Mouse (Mus musculus) liver, adult (tissue): ENCODE measurements around the gene Cpe.

Experiments used
- GATA4 ChIP-seq: IDR thresholded peaks from 2 replicates; pipeline ENCODE4 v1.6.1; 2014; ENCODE audit warnings: mild to moderate bottlenecking, low read length; ENCODE audit not compliant: insufficient replicate concordance

The Cpe gene

DNA sequence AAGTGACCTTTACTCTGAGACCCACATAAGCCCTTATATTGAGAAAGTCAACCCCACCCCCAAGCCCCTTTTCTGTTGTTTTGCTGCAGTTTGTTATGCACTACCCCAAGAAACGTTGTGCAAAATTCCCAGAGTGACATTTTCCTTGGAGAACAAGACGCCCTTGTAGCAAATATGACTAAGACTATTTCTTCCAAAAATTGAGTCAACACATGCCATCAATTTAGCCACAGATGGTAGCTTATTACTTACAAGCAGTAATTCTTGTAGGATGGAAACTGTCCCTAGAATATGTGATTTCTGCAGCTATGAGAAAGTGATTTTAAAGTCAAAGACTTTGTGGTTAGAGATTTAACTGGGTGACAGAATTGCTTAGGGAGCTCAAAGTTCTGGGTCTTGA lies 37.8 kb downstream of the Cpe start:
- no peak for TF ChIP-seq GATA4

DNA sequence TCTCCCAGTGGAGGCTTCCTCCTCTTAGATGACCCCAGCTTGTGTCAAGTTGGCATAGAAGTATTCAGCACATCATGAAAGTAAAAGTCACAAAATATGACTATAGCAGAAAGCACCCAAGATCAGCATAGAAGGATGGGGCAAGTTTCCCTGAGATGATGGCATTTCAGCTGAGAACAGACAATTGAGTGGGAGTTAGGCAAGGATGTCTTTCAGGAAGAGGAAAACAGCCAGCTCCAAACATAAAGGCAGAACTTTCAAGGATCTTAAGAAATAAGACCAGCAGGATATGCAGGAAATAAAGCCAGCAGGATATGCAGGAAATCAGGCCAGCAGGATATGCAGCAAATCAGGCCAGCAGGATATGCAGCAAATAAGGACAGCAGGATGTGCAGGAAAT lies 40.6 kb downstream of the Cpe start:
- no peak for TF ChIP-seq GATA4

DNA sequence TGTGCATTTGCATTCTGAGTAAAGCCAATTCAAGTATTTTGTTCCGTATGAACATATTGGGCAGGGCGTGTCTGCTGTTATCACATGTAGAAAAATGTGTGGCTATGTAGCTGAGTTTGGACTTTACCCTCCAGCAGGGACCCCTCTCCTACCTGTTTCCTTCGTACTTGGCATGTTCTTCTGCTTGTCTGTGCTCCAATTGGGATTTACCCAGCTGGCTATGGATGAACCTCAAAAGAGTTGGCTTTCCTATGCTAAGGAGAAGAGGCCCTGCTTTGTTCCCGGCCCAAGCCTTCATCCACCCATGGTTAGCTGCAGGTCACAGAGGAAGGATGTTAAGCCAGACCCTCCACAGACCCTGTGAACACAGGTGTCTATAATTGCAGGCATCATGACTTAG lies 44.8 kb downstream of the Cpe start:
- TF ChIP-seq GATA4, result no peak

DNA sequence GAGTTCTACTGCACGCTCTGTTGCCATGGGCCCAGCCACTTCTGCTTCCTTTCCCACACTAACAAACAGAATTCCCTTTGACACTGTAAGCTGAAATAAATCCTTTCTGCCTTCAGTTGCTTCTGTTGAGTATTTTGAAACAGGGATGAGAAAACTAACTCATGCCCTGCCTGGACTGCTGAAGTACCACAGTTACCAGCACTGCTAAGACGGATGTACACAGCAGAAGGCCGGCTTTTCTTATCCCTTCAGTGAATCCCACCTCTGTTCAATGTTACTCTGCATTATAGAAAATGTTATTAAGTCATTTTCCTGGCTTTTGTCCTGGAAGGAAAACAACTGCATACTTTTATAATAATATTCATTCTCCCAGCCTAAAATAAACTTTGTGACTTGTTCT lies 45.7 kb downstream of the Cpe start:
- no peak for TF ChIP-seq GATA4

DNA sequence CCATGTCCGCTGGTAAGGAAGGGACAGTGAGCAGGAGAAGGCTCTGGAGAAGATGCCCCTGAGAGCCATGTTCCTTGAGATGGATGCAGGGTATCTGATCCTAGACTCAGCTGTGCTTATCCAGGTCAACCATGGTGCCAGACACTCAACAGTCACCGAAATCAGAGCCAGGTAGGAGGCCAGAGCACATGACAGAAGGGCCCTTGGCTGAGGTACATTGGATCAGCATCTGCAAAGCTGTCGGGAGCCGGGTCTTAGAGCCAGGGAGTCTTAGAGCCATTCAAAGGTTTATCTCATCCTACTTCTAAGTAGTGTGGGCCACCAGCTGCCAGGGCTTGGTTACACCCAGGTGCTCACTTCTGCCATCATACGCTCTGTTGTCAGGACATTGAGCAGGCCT lies 46.4 kb downstream of the Cpe start:
- no peak for TF ChIP-seq GATA4

DNA sequence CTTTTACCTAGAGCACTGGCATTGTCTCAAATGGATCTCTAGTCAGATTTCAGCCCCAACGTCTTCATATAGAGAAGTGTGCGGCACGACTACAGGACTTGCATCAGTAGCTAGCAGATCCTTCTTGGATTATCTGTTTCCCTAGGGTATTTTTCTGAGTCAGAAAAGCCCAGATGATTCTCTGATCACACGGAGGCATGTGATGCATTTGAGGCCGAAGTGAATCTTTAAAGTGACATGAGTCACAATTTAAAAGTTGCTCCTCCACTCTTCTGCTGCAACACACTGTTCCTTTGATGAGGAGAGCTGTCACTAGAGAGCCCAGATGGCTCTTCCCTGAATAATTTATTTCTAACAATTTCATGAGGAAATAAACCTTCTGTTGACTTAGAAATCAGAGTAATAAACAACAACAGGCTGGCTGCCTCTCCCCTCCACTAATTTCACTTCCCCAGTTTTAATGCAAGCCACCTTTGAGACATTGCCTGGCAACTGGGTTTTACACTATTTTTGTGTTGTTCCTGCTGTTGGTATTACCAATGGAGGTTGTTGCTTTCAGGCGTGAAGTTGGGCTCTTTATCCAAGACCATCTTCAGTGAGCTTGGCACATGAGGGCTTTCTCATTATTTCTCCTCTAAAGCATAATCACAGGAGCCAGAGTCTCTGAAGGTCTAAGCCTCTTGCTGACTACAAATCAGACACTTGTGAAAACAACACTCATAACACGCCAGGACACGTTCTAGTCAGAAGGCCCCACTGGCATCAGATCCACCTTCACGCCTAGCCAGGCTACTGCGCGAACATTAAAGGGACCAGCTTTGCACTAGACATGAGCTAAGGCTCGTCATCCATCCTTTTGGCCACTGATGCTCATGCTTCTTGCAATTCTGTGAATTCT lies 48.5 kb downstream of the Cpe start:
- TF ChIP-seq GATA4, result no peak

DNA sequence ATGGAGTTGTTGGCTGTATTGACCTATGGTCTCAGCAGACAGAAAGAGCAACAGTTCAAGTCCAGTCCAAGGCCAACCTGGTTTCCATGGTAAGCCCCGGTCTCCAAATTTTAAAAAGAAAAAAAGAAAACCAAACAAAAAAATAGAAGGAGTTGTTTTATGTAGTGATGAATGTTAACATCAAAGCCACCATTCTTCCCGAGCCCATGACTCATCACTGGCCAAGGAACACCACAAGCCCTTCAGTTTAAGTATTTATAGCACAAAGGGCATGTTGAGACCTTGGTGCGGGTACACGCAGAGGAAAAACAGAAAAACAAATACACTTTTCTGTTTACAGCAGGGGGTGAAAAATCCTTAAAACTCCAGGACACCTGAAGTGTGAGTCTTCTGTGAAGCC lies 49.5 kb downstream of the Cpe start:
- no peak for TF ChIP-seq GATA4

DNA sequence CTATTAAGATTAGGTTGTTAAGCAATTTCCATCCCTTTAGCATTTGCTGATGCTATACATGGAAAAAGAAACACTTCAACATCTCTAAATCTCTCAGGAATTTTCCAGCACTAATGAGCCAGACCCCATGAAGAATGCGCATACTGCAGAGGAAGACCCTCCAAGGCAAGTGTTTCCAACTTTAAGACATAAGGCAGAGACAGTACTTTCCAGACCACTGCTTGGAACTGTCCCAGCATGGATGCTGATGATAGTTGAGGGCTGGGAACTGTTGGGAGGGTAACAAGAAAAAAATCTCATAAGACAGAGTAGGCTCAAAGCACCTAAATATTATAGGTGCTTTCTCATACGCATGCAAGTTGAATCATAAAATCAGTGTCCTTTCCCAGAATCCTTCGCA lies 50.1 kb downstream of the Cpe start:
- no peak for TF ChIP-seq GATA4

DNA sequence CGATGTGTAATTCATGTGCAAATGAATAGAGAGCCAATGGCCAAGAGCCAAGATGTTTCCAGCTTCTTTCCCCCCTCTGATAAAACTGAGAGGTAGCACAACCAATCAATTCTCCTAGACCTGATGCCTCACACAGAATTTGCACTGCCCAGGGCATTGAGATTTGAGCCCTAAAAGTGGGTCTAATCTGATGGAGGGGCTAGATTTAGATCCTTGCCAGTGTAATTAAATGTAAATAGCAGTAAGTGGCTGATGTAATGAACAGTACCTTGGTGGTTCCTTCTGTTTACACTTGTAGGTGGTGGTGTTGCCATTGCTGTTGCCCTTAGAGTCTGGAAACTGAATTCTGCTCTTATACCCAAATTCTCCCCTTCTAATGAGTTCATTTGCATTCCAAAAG lies 52.3 kb downstream of the Cpe start:
- TF ChIP-seq GATA4, result no peak

DNA sequence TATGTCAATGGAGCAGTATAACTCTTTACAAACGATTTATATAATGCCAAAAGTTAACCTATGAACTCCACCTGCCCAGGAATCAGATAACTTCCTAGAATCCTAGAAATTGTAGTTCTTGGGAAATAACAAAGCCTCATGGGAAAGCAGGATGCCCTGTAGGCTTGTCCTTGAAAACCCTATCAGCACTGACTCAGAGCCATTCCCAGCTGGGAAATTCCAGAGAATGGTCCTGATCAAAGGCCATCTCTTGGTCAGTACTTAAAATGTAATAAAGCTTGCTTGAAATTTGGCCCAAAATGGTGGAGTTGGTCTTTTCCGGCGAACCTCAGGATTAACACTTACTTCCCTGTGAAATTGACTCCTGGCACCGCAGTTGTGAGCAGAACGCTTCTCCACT lies 53.2 kb downstream of the Cpe start:
- no peak for TF ChIP-seq GATA4

DNA sequence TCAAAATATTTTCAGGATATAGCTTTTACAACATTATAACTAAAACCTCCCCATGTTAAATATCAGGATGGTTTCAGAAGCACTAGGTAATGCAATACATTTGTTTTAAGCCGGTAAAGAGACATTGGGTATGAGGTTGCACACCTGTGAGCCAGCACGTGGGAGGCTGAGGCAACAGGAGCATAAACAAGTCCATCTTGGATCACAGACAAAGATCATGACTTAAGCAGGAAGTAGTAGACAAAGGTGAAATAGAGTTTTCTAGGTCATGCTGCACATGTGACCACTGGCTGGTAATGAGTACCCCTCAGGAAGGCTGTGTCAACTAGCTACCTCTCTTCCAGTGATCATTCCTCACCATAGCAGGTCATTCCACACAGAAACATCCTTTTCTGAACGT lies 58.0 kb downstream of the Cpe start:
- TF ChIP-seq GATA4, result no peak

DNA sequence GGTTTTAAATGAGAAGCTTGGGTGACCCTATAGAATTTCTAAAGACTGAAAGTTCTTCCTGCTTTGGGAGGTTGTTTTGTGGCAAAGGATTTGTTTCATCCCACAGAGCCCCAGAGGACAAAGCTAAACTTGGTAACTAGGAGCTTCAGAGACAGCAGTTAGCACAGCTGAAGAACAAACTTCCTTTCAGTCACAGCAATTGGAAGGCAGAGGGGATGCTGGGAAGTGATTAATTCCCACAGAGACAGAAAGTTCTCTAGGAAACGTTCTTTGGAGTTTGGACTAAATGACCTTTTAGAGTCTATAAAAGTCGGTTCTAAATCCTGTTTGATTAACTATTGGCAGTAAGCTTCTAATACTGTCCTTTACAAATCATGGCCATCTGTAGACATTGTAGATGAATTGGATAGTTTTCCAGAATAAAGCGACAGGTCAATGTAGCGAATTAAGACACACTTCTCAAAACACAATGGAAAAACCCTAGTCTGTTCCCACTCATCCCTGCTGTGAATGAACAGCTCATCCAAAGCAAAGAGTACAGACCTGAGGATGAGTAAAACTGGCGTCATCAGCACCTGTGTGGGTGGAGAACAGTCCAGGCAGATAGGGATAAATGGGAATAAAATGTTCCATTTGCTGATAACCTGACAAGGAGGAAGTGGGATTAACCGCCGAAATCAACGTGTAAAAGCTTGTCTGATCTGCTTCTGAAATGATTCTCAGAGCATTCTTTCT lies 58.6 kb downstream of the Cpe start:
- no peak for TF ChIP-seq GATA4

DNA sequence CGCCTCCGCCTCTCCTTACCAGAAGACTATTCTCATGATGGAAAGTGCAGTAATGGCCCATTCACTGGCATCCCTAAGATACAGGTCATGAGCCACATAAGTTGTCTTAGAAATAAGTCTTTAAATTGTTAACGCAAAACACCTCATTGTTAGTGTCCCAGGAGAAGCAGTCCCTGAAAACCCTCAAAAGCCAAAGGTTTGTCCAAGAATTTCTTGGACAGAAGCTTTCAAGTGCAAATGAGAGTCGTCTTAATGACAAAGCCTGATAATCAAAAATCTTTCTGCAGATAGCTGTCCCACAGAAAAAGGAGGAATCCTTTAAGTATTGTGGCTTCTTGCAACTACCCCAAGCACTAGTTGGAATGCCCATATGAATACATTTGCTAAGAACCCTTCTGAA lies 60.7 kb downstream of the Cpe start:
- no peak for TF ChIP-seq GATA4

DNA sequence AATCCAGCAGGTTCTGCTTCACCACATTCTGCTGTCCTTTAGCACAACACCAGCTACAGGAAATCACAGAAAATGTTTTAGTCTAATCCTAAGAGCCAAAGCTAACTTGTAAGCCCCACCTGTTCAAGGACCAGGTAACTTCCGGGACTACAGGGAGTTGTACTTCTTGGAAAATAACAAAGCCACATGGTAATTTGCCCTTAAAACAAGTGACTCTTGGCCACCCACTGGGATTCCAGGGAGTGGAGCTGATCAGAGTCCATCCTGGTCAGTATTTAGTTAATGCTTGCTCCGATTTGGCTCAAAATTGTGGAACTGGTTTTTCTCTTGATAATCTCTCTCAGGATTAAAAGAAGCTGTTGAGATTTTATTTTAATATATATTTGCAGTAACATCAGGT lies 61.1 kb downstream of the Cpe start:
- no peak for TF ChIP-seq GATA4

DNA sequence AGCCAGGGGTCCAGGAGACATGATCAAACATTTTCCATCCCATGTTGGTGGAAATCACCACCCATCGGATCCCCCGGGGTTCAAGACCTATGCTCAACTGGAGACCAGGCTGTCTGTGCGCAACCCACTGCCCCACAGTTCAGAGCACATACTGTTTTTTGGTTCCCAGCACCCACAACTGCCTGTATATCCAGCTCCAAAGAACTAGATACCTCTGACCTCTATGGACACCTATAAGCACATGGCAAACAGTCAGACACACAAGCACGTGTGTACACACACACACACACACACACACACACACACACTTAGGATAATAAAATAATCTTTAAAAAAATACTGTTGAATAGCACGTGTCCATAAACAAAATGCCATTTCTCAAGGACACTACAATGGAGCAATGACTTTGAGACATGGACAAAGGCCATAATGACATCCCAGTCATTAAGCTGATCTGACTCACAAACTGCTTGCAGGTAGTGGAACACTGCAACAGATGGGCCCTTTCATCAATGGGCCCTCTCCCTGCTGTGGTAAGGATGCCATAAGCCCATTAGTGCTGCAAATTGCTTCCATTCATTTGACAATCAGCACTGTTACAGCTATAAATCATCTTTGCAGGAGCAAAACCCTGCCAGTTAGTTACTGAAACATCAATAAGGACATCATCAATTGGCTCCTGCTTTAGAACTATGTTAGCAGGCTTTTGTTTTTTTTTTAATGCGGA lies 63.7 kb downstream of the Cpe start:
- no peak for TF ChIP-seq GATA4

DNA sequence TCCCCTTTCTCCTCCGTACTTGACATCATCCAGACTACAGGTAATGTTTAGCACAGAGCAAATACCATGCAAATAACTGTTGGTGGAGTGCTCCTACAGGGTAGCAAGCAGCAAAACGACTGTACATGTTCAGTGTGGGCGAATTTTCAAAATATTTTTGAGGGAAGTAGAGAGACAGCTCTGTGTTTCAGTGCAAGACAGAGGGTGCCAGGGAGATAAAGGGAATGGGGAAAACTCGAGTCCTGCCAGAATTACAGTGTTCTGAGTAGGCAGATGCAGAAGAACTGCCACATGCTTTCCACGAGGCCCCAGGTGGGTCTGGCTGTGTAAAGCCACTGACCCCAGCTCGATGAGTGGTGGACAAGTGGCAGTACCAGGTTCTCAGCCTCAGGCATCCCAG lies 64.8 kb downstream of the Cpe start:
- no peak for TF ChIP-seq GATA4
